Mouse (Mus musculus) hematopoietic stem cell, adult 5-6 weeks (primary cell): ENCODE measurements around the gene Ammecr1. TPM values are rescaled to one million over a fixed set of nuclear protein-coding genes. Genes with fewer than 3 reads are reported as not detected.
A peak's percentile ranks its signal among the peaks of the same experiment; 100 is the strongest.

Experiments
- ATAC-seq, 2 experiments: fragments of 125-278 bp in 1 of 2; replicated peaks in 1 of 2; 2 replicates each; pipeline ENCODE4 v1.8.0; 2016 to 2017; ENCODE audit warnings: inconsistent platforms in 2 of 2, mild to moderate bottlenecking in 2 of 2, moderate number of reproducible peaks in 2 of 2, low read depth in 1 of 2, moderate TSS enrichment in 1 of 2; ENCODE audit not compliant: low FRiP score in 2 of 2, poor library complexity in 2 of 2, severe bottlenecking in 2 of 2, insufficient read depth in 1 of 2, low TSS enrichment in 1 of 2
- total RNA-seq: library from RNA; stranded (forward); fragments of 172-1452, 232-1000 nt; gene quantifications from 2 replicates; pipeline ENCODE4 v1.2.3, GENCODE M21; 2017

Gene Ammecr1
- total RNA-seq: 10.2 and 16.1 TPM in 2 replicates

DNA sequence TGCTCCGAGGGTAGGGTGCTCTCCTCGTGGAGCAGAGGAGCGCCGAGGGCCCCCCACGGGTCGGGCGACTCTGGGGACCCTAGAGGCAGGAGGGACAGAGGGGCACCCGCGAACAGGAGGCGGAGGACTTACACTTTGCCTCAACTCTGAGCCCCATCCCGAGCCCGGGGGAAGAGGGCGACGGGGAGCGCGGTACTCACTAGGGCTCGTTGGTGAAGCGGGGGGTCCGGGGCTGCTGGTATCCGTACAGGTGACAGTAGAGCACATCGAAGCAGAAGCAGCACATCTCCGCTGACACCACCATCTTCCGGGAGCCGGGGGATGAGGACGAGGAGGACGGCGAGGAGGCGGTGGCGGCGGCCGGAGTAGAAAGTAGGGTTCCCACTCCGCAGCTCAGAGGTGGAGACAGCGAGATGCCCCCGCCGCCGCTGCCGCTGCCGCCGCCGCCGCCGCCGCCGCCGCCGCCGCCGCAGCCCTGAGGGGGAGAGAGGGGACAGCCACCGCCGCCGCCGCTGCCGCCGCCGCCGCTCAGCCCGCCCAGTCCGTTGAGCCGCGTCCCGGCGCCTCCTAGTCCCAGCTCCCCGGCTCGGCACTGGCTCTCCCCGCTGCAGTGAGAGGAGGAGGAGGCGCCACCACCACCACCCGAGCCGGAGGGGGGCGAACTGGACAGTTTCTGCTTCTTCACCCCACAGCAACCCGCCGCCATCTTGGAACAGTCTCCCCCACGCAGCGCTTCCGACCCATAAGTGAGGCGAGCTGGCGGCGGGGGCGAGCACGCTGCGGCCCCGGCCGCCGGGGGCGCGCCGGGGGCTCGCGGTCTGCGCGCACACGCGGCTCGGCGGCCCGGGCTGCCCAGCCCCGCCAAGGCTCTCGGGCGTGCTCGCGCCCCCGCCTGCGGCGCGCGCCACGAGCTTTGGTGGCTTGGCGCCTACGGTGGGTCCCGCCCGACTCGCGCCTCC is at the start of gene Ammecr1:
Gene Ammecr1, minus strand, starts transcription at position 721 of the 959 bp plus-strand sequence.
- ATAC-seq: peak; percentile 90 to 96

DNA sequence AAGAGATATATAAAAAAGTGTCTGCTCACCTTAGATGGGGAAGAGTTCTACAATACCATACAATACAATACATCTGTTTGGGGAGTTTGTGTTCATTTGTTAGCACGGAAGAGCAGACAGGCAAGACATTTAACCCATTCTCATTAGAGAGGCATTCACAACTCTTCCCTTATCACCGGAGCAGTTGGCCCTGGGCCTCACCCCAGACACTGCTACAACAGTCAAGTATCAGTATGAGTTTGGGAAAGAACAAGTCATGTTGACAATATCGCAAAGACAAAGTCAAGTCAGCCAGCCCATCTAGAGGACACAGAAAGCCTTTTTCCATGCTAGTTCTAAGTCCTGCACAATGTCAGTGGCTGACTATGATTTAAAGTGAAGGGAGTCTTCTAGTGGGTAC is 47.6 kb upstream of the Ammecr1 start:
- no peak for ATAC-seq

DNA sequence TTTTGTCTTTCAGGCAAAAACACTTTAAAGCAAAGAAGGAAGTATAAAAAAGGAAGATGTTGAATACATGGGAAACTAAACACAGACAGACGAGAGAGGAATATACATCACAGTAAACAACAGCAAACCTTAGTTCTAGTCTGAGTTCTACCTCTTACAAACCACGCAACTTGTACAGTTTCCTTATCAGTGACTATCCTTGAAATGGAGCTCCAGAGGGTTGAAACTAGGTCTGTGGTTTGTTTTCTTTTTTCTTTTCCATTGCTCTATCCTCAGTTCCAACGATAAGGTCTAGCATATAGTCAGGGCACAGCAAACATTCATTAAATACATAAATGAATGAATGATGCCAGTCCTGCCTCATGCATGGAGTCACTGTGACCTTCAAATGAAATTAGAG is 45.8 kb upstream of the Ammecr1 start:
- no peak for ATAC-seq

DNA sequence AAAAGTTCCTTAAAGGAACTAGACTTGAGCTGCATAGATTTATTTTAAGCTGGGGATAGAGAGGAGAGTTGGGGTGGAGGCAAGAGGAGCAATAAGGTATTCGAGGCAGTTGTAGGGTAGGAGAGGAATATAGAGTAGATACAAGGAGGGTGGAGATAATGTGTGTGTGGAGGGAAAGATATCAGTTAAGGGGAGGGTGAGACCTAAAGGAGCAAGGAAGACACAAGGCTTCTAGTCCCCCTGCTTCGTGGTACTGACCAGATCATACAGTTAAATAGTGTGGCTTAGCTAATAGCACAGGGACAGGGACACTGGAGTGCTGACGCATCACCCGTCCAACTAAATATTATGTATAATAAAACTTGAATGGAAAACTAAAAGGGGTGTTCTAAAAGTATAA is 45.3 kb upstream of the Ammecr1 start:
- no peak for ATAC-seq

DNA sequence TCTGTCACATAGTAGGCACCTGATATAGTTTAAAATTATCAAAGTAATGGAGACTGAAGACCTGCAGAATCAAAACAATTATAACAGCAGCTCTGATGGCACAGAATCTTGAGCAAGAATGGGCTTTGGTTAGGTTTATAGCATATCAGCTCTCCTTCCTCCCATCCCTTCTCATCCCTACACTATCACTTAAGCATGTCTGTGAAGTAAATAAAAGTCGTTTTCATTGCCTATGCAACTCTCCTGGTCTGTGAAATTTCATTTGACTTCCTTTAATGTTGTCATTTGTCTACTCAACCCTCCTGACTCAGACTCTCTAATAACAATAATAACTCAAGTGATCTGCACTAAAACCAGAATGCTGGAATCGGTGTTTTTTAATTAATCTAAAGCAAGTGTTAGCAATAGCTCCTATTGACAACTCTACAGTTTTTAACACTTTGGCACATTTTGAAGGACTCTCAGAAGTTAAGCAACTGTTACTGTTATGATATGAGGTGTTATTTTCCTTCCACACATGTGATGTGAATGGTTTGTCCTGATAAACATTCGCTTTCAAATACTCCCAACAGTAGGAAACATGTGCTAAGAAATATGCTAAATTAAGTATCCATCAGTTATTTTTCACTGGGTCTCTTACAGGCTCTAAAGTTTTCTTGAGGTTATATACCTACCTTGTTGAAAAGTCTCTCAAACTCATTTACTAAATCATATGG is 37.8 kb upstream of the Ammecr1 start:
- ATAC-seq: no peak

DNA sequence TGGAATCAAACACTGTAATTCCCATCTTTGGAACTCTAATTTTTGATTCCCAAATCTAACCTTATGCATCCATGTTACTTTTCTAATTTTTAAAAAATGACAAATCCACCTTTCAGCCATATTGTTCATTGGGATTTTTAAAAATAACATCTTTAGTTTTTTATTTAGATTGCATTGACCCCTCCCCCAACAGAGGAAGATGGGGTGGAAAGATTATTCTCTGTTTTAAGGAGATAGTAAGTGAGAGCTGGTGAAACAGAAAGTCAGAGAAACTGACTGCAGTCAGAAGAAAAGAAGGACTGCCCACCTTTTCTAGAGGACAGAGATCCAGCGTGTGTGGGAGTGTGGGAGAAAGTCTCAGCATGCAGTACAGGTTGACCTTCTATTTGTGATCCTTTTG is 30.7 kb upstream of the Ammecr1 start:
- ATAC-seq: no peak

DNA sequence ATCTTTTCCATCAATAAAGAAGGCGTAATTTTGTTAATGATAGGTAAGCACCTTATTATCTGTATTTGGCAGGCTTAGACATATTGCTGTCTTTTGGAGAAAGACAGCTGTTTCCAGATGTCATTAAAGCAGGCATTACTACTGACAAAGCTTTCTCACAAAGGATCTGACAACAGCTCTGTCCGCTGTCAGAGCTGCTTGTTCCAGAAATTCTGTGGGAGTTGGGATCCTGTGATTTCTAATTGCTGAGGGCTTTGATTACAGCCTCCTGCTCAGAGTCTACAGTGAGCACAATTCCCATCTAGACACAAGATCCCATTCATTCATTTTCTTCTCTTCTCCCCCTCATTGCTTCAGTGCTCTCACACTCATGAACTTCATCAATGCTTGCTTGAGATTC is 28.0 kb upstream of the Ammecr1 start:
- no peak for ATAC-seq

DNA sequence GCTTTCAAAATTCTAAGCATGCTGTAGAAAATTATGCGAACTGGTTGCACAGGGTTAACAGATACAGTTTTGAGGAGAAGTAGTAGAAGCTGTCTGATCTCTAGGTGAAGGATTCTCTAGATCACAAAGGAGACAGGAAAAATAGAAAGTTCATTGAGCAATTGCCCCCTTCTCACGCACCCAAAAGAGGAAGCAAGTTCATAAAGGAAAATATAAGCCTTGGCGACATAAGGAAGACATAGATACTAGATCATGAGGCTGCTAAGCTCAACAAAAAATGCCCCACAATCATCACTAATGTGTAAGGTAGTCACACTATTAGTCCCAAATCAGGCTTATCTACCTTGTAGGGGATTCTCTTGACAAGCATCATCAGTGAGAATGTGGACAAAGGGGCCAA is 17.6 kb upstream of the Ammecr1 start:
- no peak for ATAC-seq

DNA sequence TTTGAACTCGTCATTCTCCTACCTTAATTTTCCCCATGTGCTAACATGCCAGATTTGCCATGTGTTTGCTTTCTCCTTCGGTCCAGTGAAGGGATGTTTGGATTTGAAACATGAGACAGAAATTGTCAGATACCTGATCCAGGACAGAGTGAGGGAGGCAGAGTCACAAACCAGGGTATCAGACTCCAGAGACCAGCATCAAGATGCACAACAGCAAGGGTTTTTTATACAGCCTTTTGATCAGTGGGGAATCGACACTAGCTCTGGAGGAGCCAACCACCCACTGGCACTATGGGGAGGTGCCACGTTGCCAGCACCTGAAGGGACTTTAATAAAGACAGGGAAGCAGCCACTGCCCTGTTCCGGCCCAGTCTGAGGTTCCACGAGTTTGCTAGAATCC is 17.1 kb upstream of the Ammecr1 start:
- ATAC-seq: no peak

DNA sequence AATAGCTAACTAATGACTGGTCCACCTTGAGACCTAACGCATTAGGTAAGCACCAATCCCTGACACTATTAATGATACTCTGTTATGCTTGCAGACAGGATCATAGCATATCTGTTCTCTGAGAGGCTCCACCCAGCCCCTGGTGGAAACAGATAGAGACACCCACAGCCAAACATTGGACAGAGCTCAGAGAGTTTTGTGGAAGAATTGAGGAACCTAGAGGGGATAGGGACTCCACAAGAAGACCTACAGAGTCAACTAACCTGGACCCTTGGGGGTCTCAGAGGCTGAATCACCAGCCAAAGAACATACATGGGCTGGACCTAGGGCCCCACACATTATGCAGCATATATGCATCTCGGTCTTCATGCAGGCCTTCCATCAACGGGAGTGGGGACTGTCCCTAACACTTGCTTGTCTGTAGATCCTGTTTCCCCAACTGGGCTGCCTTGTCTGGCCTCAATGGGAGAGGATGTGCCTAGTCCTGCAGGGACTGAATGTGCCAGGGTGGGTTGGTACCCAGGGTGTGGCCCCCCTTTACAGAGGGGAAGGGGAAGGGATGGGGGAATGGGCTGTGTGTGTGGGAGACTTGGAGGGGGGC is 15.1 kb upstream of the Ammecr1 start:
- ATAC-seq: no peak

DNA sequence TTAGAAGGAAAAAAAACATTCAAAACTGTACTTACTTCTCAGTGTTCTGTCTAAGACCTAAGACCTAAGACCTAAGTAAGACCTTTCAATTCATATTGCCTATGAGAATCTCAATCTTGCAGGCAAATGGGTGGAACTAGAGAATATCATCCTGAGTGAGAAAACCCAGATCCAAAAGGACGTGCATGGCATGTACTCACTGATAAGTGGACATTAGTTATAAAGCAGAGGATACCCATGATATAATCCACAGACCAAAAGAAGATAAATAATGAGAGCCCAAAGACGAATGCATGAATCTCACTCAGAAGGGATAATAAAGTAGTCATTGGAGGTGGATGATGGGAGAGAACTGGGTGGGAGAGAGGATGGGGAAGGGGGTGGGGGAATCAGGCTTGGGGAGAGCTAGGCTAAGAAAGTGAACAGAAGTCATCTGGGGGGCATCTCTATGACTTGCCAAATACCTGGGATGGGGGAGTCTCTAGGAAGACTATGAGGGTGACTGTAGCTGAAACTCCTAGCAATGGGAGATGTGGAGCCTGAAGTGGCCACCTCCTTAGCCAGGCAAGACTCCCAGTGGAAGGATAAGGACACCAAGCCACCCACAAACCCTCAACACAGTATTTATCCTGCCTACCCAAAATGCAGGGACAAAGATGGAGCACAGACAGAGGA is 14.5 kb upstream of the Ammecr1 start:
- ATAC-seq: no peak

DNA sequence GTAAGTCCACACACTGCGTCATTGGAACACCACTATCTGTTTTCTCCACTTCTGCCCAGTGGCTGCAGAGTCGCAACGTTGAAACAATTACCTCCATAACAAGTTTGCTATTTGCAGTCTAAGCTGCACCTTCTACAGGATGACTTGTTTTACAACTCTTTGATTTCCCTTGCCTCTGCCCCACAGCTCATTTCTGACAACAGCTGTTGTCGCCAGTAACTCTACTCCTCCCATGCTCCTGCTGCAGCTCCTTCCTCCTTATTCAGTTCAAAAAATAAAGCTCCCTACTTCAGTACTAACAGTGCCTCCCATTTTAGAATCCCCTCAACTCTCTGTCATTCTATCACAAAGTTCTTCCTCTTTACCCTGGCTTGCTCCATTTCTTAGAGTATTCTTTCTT is 12.7 kb upstream of the Ammecr1 start:
- ATAC-seq: no peak

DNA sequence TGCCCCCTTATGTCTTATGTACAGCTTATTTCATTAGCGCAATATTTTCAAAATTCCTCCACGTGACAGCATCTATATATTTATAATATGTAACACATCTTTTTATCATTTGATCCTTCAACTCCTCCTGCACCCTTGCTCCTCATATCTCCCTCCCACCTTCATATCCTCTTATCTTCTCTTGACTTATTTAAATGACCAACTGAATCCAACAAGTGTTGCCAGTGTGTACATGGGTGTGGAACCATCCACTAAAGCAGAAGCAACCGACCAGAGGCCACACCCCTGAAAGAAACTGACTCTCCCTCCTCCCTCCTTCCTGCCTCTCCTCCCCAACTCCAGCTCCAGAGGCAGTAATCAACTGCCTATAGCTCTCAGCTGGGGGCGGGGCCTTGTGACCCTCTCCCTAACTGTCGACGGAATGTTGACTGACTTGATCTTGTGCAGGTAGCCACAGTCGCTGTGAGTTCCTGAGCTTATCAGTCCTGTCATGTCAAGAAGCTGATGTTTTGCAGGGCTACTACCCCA is 6.0 kb upstream of the Ammecr1 start:
- ATAC-seq: peak in 1 of 2 experiments; percentile 48; a peak in 1 of 4 replicates

DNA sequence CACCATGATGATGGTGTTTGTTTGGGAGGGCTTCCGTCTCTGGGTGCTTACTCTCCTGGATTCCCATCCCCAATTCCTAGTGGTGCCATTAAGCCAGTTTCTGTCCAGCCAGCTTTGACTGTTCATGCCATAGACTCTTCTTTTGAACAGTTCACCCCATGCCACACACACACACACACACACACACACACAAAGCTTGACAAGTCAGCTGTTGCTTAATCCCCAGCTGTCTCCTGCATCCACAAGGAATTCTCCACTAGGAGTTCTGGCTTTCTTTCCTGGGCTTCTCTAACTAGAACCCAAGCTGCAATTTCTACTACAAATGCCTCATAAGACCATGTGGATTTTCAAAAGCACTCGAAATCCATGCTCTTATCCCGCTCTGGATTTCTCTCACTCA is 5.2 kb upstream of the Ammecr1 start:
- ATAC-seq: no peak

DNA sequence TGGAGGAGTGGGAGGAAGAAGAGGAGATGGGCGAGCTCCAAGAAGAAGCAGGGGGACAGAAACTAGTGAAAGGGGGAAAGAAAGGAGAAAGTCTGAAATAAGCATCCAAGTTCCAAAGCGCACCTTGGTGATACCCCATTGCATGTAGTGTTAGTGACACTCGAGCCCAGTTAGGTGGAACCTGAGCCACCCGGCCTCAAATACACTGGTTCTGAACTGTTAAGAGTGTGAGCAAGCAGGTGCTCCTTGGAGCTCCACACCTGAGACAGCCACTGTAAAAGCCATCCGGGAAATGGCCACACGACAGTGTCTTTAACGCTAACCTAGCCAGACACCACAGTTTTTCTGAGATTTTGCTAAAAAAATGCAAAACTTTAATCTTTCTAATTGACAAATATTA is 539 bp upstream of the Ammecr1 start:
- ATAC-seq: no peak

DNA sequence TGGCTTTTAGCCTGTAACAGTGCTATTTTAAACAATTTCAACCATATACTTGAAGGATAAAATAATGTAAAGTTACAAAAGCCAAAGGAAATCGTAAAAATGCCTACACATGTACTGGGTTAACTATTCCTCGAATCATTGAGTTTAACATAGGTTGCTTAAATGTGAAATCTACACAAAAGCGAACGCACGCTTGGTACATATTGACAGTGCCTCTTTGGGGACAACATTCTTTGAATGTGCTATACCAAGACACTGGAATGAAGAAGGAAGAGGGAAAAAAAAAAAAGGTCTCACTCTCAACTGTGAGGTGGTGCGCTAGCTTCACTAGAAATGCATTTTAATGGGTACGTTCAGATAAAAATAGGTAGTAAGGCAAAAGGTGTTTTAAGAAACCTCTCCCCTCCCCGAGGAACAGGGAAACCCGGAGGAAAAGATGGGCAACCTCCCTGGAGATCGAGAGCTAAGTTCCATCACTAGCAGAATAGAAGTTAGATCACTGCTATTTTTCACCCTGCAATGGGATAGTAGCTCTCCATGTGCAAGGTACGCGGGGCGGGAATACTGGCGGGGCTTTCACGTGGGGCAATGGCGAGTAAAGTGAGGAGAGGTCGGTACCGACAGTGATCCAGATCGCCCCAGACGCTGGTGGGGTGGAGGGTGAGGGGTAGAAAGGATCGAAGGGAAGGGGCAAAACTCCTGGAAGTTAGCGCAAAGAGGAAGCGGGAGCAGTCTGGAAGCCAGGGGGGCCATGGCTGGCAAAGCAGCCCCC is 1.1 kb downstream of the Ammecr1 start:
- no peak for ATAC-seq

DNA sequence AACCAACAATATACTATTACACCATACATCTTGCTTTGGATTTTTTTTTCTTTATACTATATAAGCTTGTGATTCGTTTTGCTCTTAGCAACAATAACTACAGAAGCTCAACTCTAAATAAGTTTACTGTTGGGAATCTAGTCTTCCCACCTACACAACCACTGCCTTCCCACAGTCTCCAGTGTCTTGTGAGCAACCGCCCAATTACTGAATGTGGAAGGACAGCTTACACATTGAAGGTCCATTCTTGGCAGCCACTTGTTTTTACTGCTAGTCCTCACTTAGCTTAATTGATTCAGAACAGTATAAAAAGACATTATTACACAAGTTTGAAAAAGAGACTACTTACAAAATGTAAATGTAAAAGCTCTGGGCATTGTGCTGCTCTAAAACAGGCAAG is 6.1 kb downstream of the Ammecr1 start:
- ATAC-seq: no peak
